Mouse (Mus musculus) thymus, adult 2 months (tissue): ENCODE results near the gene Dnajb4.

ENCODE experiments used
- CTCF ChIP-seq: fragments of 200-500 bp; IDR thresholded peaks from 2 replicates; pipeline ENCODE4 v1.5.1; 2012; ENCODE audit warnings: mild to moderate bottlenecking, control low read depth, low read length, moderate library complexity, borderline replicate concordance; ENCODE audit not compliant: control insufficient read depth, poor library complexity, insufficient read depth; ENCODE audit errors: extremely low read depth
- POLR2A ChIP-seq: fragments of 200-500 bp; IDR thresholded peaks from 2 replicates; pipeline ENCODE4 v1.6.1; 2012; ENCODE audit warnings: mild to moderate bottlenecking, low read length, control low read depth, moderate library complexity; ENCODE audit not compliant: control insufficient read depth, poor library complexity, insufficient read depth; ENCODE audit errors: extremely low read depth

GRCm38 (mm10) chr3:152224918-152225317 is 14.8 kb upstream of the Dnajb4 start:
- no peak for TF ChIP-seq CTCF
- no peak for TF ChIP-seq POLR2A
